Mouse (Mus musculus) brain, embryonic 14.5 days (tissue): ENCODE measurements around the gene Pip4p1.

ENCODE experiments used
- CTCF ChIP-seq: fragments of 200-500 bp; IDR thresholded peaks from 2 replicates; pipeline ENCODE4 v1.5.1; 2012; ENCODE audit warnings: inconsistent platforms, mild to moderate bottlenecking, moderate library complexity, borderline replicate concordance; ENCODE audit not compliant: insufficient read depth, insufficient read length; ENCODE audit errors: extremely low read depth
- POLR2A ChIP-seq: fragments of 200-500 bp; IDR thresholded peaks from 2 replicates; pipeline ENCODE4 v1.6.1; 2012; ENCODE audit warnings: mild to moderate bottlenecking, inconsistent platforms, borderline replicate concordance; ENCODE audit not compliant: poor library complexity, insufficient read depth, insufficient read length, severe bottlenecking; ENCODE audit errors: extremely low read depth

GRCm38 (mm10) chr14:50892541-50893459 lies 37.9 kb downstream of the Pip4p1 start:
- TF ChIP-seq CTCF: no peak
- TF ChIP-seq POLR2A: no peak
